Mouse (Mus musculus): ENCODE data around the gene Kcnn3. TPM values are rescaled to one million over a fixed set of nuclear protein-coding genes. Genes with fewer than 3 reads are reported as not detected.

The Kcnn3 gene
- polyA plus RNA-seq (2012; rRNA removed) = 1.7 and 2.3 TPM in 2 replicates

DNA sequence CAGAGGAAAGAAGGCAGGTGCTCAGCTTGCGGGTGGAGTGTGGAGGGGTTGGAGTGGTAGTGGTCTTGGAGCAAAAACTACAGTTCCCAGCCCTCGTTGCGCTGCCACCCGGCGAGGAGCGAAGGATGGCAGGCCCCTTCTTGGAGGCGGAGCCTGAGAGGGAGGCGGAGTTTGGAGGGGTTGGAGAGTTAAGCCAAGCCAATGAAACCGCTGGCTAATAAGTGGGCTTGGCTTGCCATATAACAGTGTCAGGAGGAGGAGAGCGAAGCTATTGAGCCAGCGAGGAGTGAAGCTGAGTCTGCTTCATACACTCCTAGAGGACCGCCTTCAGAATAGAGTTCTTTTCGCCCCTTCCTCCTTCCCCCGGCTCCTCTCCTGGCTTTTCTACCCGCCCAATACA, at the start of gene Kcnn3:
Gene Kcnn3 (plus strand): TSS at position 271 of the 400 bp plus-strand sequence.
- Histone ChIP-seq H3K27me3 (ENCODE audit: control insufficient read depth, insufficient read depth, low read length) (no peaks in the 10 kb centered on the region), H3K36me3 (ENCODE audit: control insufficient read depth, insufficient read depth, low read length) (no peaks in the 10 kb centered on the region), H3K27ac (ENCODE audit: control insufficient read depth, insufficient read depth, low read depth, low read length) (no peak within 1 kb of the TSS), H3K4me1 (ENCODE audit: control insufficient read depth, insufficient read depth, low read length) (peaks cover 8% of the 10 kb centered on the region), H3K4me3 (ENCODE audit: control insufficient read depth, low read depth, low read length) (no peak within 1 kb of the TSS; the same call in 1 of the 2 replicates)
- TF ChIP-seq POLR2A (IDR thresholded peaks at IDR 0.05; ENCODE audit: control insufficient read depth, low read depth, low read length) (no peak), CTCF (IDR thresholded peaks at IDR 0.05; ENCODE audit: control insufficient read depth, insufficient read depth, insufficient replicate concordance, low read depth, low read length) (no peak)

DNA sequence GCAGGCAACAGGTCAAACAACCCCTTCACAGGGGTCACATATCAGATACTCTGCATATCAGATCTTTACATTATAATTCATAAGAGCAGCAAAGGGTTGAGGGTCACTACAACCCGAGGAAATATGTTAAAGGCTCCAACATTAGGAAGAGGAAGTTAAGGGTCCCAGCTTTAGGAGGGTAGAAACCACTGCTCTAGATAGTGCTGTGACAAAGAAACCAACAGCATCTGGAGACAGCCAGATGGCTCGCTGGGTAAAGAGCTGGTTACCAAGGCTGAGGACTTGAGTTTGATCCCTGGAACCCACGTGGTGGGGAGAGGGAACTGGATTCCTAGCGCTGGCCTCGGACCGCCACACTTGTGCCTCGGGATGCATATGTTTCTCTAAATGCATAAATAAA, 47.7 kb upstream of the Kcnn3 start:
- no peaks in the 10 kb centered on the region for H3K27me3 ChIP-seq (ENCODE audit: control insufficient read depth, insufficient read depth, low read length)
- no peak overlapping the region for H3K4me3 ChIP-seq (ENCODE audit: control insufficient read depth, low read depth, low read length)
- peaks cover 2% of the 10 kb centered on the region; the same call in 1 of the 2 replicates for H3K4me1 ChIP-seq (ENCODE audit: control insufficient read depth, insufficient read depth, low read length)
- no peak overlapping the region for H3K27ac ChIP-seq (ENCODE audit: control insufficient read depth, insufficient read depth, low read depth, low read length)
- H3K36me3 ChIP-seq (ENCODE audit: control insufficient read depth, insufficient read depth, low read length) = no peaks in the 10 kb centered on the region
- TF ChIP-seq POLR2A (IDR thresholded peaks at IDR 0.05; ENCODE audit: control insufficient read depth, low read depth, low read length) (no peak), CTCF (IDR thresholded peaks at IDR 0.05; ENCODE audit: control insufficient read depth, insufficient read depth, insufficient replicate concordance, low read depth, low read length) (no peak)

DNA sequence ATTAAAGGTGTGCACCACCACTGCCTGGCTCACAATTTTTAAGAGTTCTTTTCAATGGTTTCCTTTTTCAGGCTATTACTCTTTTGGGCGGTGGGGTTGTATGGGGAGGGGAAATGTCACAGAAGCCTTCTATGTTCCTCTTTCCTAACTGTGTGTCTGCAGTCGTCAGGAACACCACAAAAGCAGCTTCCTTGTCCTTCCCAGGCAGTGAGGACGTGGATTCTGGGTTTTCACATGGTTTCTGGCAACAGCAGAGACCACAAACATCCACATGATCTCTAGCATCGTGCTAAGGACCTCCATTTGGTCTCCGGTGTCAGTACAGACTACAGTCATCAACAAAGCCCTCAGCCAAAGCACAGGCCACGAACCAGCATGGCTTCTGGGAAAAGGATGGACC, 46.1 kb upstream of the Kcnn3 start:
- Histone ChIP-seq H3K27me3 (ENCODE audit: control insufficient read depth, insufficient read depth, low read length) (no peaks in the 10 kb centered on the region), H3K4me3 (ENCODE audit: control insufficient read depth, low read depth, low read length) (no peak overlapping the region), H3K36me3 (ENCODE audit: control insufficient read depth, insufficient read depth, low read length) (no peaks in the 10 kb centered on the region), H3K27ac (ENCODE audit: control insufficient read depth, insufficient read depth, low read depth, low read length) (no peak overlapping the region), H3K4me1 (ENCODE audit: control insufficient read depth, insufficient read depth, low read length) (peaks cover 2% of the 10 kb centered on the region; the same call in 1 of the 2 replicates)
- no peak for TF ChIP-seq CTCF (IDR thresholded peaks at IDR 0.05; ENCODE audit: control insufficient read depth, insufficient read depth, insufficient replicate concordance, low read depth, low read length)
- no peak for TF ChIP-seq POLR2A (IDR thresholded peaks at IDR 0.05; ENCODE audit: control insufficient read depth, low read depth, low read length)

DNA sequence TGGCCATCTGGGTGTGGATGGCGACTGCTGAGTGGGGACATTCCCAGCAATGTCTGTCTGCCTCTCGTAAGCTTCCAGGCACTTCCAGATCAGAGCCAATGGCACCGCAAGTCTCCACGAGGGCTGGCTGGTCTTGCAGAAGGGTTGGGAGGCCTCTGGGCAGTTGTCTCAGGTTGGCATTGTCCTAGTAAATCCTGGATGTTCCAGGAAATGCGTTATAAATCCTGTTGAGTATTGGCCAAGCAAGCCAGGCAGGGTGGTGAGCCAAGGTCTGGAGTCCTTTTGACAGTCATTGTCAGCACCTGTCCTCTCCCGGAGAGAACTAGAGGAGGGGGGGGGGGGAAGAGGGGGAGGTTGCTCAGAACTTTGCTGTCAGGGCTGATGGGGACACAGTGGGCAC, 40.9 kb upstream of the Kcnn3 start:
- TF ChIP-seq POLR2A (IDR thresholded peaks at IDR 0.05; ENCODE audit: control insufficient read depth, low read depth, low read length) (no peak), CTCF (IDR thresholded peaks at IDR 0.05; ENCODE audit: control insufficient read depth, insufficient read depth, insufficient replicate concordance, low read depth, low read length) (no peak)
- H3K36me3 ChIP-seq (ENCODE audit: control insufficient read depth, insufficient read depth, low read length) = no peaks in the 10 kb centered on the region
- H3K27ac ChIP-seq (ENCODE audit: control insufficient read depth, insufficient read depth, low read depth, low read length) = no peak overlapping the region
- no peaks in the 10 kb centered on the region for H3K4me1 ChIP-seq (ENCODE audit: control insufficient read depth, insufficient read depth, low read length)
- no peak overlapping the region for H3K4me3 ChIP-seq (ENCODE audit: control insufficient read depth, low read depth, low read length)
- no peaks in the 10 kb centered on the region for H3K27me3 ChIP-seq (ENCODE audit: control insufficient read depth, insufficient read depth, low read length)

DNA sequence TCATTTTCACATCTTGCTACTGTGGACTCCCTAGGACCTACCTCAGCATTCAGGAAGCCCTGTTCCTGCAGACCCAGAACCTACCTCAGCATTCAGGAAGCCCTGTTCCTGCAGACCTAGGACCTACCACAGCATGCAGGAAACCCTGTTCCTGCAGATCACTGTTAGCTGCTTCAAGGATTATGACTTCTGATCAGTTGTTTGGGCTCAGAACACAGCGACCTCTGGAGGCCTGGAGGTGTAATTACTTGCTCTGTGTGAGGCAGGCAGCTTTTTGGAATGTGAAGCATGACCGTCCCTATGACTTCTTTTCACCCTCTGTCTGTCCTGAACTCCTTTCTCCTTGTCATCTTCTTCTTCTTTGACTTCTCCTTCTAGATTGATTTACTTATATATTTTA, 38.5 kb upstream of the Kcnn3 start:
- TF ChIP-seq CTCF (IDR thresholded peaks at IDR 0.05; ENCODE audit: control insufficient read depth, insufficient read depth, insufficient replicate concordance, low read depth, low read length) = peak; percentile 62; the same call in 1 of the 2 replicates
- no peak for TF ChIP-seq POLR2A (IDR thresholded peaks at IDR 0.05; ENCODE audit: control insufficient read depth, low read depth, low read length)
- H3K4me3 ChIP-seq (ENCODE audit: control insufficient read depth, low read depth, low read length) = no peak overlapping the region
- H3K27ac ChIP-seq (ENCODE audit: control insufficient read depth, insufficient read depth, low read depth, low read length) = no peak overlapping the region
- no peaks in the 10 kb centered on the region for H3K36me3 ChIP-seq (ENCODE audit: control insufficient read depth, insufficient read depth, low read length)
- H3K27me3 ChIP-seq (ENCODE audit: control insufficient read depth, insufficient read depth, low read length) = no peaks in the 10 kb centered on the region
- H3K4me1 ChIP-seq (ENCODE audit: control insufficient read depth, insufficient read depth, low read length) = peaks cover 4% of the 10 kb centered on the region

DNA sequence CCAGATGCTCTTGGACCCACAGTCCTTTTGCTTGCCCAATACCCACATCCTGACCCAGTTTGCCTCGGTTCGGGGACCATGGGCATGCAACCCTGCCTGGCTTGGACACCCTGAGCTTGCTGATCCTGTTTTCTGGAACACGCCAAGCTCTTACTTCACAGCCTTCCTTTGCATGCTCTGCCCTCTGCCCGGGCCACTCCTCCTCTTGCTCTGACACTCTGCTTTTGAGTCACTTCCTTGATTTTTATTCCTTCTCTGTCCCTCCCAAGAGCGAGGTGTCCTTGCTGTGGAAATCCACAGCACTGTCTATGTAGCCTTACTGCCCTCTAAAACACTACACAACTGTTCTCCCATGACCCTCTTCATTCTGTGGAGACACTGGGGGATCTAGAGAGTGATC, 37.7 kb upstream of the Kcnn3 start:
- Histone ChIP-seq H3K4me3 (ENCODE audit: control insufficient read depth, low read depth, low read length) (no peak overlapping the region), H3K27ac (ENCODE audit: control insufficient read depth, insufficient read depth, low read depth, low read length) (no peak overlapping the region), H3K27me3 (ENCODE audit: control insufficient read depth, insufficient read depth, low read length) (no peaks in the 10 kb centered on the region), H3K4me1 (ENCODE audit: control insufficient read depth, insufficient read depth, low read length) (peaks cover 4% of the 10 kb centered on the region), H3K36me3 (ENCODE audit: control insufficient read depth, insufficient read depth, low read length) (no peaks in the 10 kb centered on the region)
- TF ChIP-seq CTCF (IDR thresholded peaks at IDR 0.05; ENCODE audit: control insufficient read depth, insufficient read depth, insufficient replicate concordance, low read depth, low read length) = no peak
- no peak for TF ChIP-seq POLR2A (IDR thresholded peaks at IDR 0.05; ENCODE audit: control insufficient read depth, low read depth, low read length)

DNA sequence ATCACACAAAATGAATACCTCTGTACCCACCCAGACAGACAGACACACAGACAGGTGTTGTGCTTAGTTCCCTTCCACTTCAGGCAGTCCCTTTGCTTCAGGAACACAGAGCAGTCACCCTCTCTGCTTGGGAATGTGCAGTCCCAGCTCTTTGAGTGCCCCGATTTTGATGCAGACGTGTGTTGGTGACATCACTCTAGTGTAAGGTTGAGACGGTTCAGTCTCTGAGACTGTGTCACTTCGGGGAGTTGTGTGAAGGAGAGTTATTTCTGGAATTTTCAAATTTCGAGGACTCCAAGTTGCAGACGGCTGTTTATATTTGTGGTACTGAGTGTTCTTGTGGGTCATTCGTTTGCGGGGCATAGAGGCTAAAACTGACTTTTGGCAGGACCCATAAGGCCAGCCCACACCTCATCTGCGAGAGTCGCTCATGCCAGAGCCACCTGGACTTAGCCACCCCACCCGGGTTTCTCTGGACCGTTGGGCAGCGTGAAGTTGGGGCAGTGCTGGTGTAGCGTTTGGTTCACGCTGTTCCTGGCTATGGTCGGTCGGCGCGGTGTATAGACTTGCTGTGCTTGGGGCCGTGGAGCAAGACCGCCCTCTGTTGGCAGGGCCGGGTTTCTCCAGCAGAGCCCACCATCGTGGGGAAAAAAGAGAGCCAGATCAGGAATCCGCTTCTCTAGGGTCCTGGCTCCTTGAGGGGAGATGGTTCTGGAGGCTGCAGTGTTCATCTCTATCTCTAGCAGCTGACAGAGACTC, 35.0 kb upstream of the Kcnn3 start:
- Histone ChIP-seq H3K4me1 (ENCODE audit: control insufficient read depth, insufficient read depth, low read length) (peaks cover 4% of the 10 kb centered on the region), H3K4me3 (ENCODE audit: control insufficient read depth, low read depth, low read length) (peak overlapping the region; percentile 21), H3K27me3 (ENCODE audit: control insufficient read depth, insufficient read depth, low read length) (no peaks in the 10 kb centered on the region), H3K36me3 (ENCODE audit: control insufficient read depth, insufficient read depth, low read length) (no peaks in the 10 kb centered on the region), H3K27ac (ENCODE audit: control insufficient read depth, insufficient read depth, low read depth, low read length) (no peak overlapping the region)
- no peak for TF ChIP-seq POLR2A (IDR thresholded peaks at IDR 0.05; ENCODE audit: control insufficient read depth, low read depth, low read length)
- TF ChIP-seq CTCF (IDR thresholded peaks at IDR 0.05; ENCODE audit: control insufficient read depth, insufficient read depth, insufficient replicate concordance, low read depth, low read length) = peak; percentile 90
